Mouse (Mus musculus): ENCODE measurements around the gene Npas1.

- TF ChIP-seq CTCF (conservative IDR thresholded peaks at IDR 0.05; ENCODE audit: low read length) (no peak), NANOG (IDR thresholded peaks at IDR 0.05; ENCODE audit: borderline replicate concordance, low read length) (no peak), POU5F1 (IDR thresholded peaks at IDR 0.05; ENCODE audit: borderline replicate concordance, low read length) (no peak)
Measured at GRCm38 (mm10) chr7:16475764-16476599, 1.5 kb downstream of the Npas1 start.

Data from E14TG2a.4 (cell line).